Mouse (Mus musculus): ENCODE measurements around the gene Cys1.

GRCm38 (mm10) chr12:24661100-24661499 lies 20.5 kb downstream of the Cys1 start:
- TF ChIP-seq E2F4 (IDR thresholded peaks at IDR 0.05; ENCODE audit: insufficient read depth), result no peak
- TF ChIP-seq POLR2A (IDR thresholded peaks at IDR 0.05; ENCODE audit: insufficient read length, low read depth), result no peak
- no peak for TF ChIP-seq USF1 (IDR thresholded peaks at IDR 0.05; ENCODE audit: low read depth)
- TF ChIP-seq MAX (IDR thresholded peaks at IDR 0.05; ENCODE audit: low read depth), result no peak
